In the genomic region with DNA sequence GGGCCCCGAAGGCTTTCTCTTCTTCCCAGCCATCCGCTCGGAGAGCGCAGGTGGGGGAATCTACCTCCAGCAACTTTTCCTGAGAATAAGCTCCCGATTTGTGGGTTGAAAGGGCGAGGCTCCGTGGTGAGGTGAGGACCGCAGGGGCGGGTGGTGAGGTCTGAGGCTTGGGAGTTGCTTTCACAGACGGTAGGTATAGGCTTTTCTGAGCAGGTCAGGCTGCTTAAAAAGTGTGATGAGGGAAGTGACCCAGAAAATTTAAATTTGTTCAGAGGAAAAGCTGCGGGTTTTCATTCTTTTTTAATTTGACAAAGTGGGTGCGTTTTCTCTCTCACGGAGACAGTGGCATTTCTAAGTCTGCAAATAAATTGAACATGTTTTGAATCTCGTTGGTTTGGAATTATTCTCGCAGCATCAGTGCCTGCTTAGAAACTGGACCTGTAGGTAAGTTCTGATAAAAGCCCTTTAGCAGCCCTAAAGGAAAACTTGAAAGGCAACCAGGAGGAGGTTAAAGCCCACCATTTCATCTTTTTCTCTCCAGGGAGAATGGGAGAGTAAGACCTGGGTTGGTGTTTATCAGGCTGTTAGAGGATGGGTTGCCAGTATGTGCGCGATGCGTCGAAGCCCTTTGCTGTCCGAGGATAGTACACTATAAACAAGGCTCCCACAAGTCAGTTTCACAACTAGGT, we compare ENCODE assay signal across 8 mouse cellular contexts. TPM values are rescaled to one million over a fixed set of nuclear protein-coding genes. Genes with fewer than 3 reads are reported as not detected.
DNase-seq lines count a peak whose midpoint lies in the region; ATAC-seq and TF ChIP-seq lines count a peak whose summit lies in the region.

No protein-coding gene starts in this region.

- H3K4me3 ChIP-seq in lung, postnatal 0 days (ENCODE audit: low read depth, low read length), result peak overlapping the region; percentile 43
- peak overlapping the region; percentile 51 for H3K4me3 ChIP-seq in liver, embryonic 12.5 days
- H3K4me3 ChIP-seq in stomach, embryonic 16.5 days (replicated peaks; ENCODE audit: low read length), result peak overlapping the region; percentile 48

- no peaks in the 10 kb centered on the region for H3K9me3 ChIP-seq in lung, postnatal 0 days (ENCODE audit: low read length)
- no peaks in the 10 kb centered on the region for H3K9me3 ChIP-seq in liver, embryonic 12.5 days (replicated peaks)
- H3K9me3 ChIP-seq in stomach, embryonic 16.5 days (replicated peaks; ENCODE audit: control insufficient read depth, low read length), result no peaks in the 10 kb centered on the region

- TF ChIP-seq CTCF in lung, postnatal 0 days (IDR thresholded peaks at IDR 0.05), result no peak

- no peaks in the 10 kb centered on the region for H3K36me3 ChIP-seq in lung, postnatal 0 days (ENCODE audit: insufficient read depth, low read length)
- no peaks in the 10 kb centered on the region for H3K36me3 ChIP-seq in liver, embryonic 12.5 days
- no peaks in the 10 kb centered on the region for H3K36me3 ChIP-seq in stomach, embryonic 16.5 days (ENCODE audit: control insufficient read depth, insufficient read depth, low read length)

- H3K27ac ChIP-seq in lung, postnatal 0 days (ENCODE audit: low read length), result no peak overlapping the region
- H3K27ac ChIP-seq in liver, embryonic 12.5 days, result no peak overlapping the region
- no peak overlapping the region for H3K27ac ChIP-seq in stomach, embryonic 16.5 days (ENCODE audit: low read length)

- no peak for TF ChIP-seq EP300 in lung, postnatal 0 days (IDR thresholded peaks at IDR 0.05)

- ATAC-seq in lung, postnatal 0 days, result no peak
- ATAC-seq in liver, embryonic 12.5 days, result no peak
- ATAC-seq in stomach, embryonic 16.5 days (ENCODE audit: insufficient read depth, low FRiP score), result no peak

- H3K9ac ChIP-seq in lung, postnatal 0 days (replicated peaks; ENCODE audit: low read depth), result no peak overlapping the region
- H3K9ac ChIP-seq in liver, embryonic 12.5 days, result no peak overlapping the region
- peak overlapping the region; percentile 73 for H3K9ac ChIP-seq in stomach, embryonic 16.5 days (ENCODE audit: low read length)

- peaks cover 7% of the 10 kb centered on the region; the same call in 1 of the 2 replicates for H3K4me1 ChIP-seq in lung, postnatal 0 days (ENCODE audit: insufficient read depth, low read depth, low read length)
- H3K4me1 ChIP-seq in liver, embryonic 12.5 days, result 0 out of 2 replicates have a peak, but pooled peaks cover 6% of the 10 kb centered on the region
- 0 out of 2 replicates have a peak, but pooled peaks cover 4% of the 10 kb centered on the region for H3K4me1 ChIP-seq in stomach, embryonic 16.5 days (ENCODE audit: control insufficient read depth, insufficient read depth, low read length)

- peak; percentile 4 for DNase-seq in embryo, embryonic 10 days (ENCODE audit: low spot score)
- no peak for DNase-seq in embryo, embryonic 9.5 days (ENCODE audit: extremely low spot score)
- no peak for DNase-seq in lung, postnatal 0 days (ENCODE audit: low spot score)
- DNase-seq in lung, postnatal 25 days (ENCODE audit: low spot score), result no peak
- DNase-seq in gastrocnemius, postnatal 4 days (ENCODE audit: low spot score in 2 of 2), result no peak
- no peak for DNase-seq in cerebellum, postnatal 36 days

- peaks cover 18% of the 10 kb centered on the region; the same call in 1 of the 2 replicates for H3K27me3 ChIP-seq in lung, postnatal 0 days (replicated peaks; ENCODE audit: insufficient read depth, low read length)
- peaks cover 58% of the 10 kb centered on the region for H3K27me3 ChIP-seq in liver, embryonic 12.5 days (replicated peaks)
- H3K27me3 ChIP-seq in stomach, embryonic 16.5 days (ENCODE audit: control insufficient read depth, insufficient read depth, low read length), result peaks cover 30% of the 10 kb centered on the region

- WGBS in lung, postnatal 0 days, result 19% methylated on average over 20 of the region's 20 CpGs
- WGBS in liver, embryonic 12.5 days (ENCODE audit: insufficient replicate concordance), result 25% methylated on average over 20 of the region's 20 CpGs
- 20% methylated on average over 20 of the region's 20 CpGs for WGBS in stomach, embryonic 16.5 days

- peak overlapping the region; percentile 91 for H3K4me2 ChIP-seq in lung, postnatal 0 days (replicated peaks; ENCODE audit: low read depth, low read length)
- peak overlapping the region; percentile 67 for H3K4me2 ChIP-seq in liver, embryonic 12.5 days
- H3K4me2 ChIP-seq in stomach, embryonic 16.5 days (ENCODE audit: low read depth, low read length), result peak overlapping the region; percentile 94

RNA-seq across cellular contexts. Expression of a gene that starts 29.7 kb away (rescaled TPM):
- polyA plus RNA-seq in lung, postnatal 0 days (2015; fragmentation: Nextera tagmentation; extraction: Ambion mirVana), result 2.6 and 4.8 TPM in 2 replicates
- 0.15 and 0.20 TPM in 2 replicates for polyA plus RNA-seq in liver, embryonic 12.5 days (2016; fragmentation: Nextera tagmentation; extraction: Ambion mirVana)
- polyA plus RNA-seq in stomach, embryonic 16.5 days (2015; fragmentation: Nextera tagmentation; extraction: Ambion mirVana), result 1.5 and 1.6 TPM in 2 replicates
- total RNA-seq in gastrocnemius, postnatal 4 days (2021), result 1 to 10 TPM; 2.0 to 2.6 TPM
